Mouse (Mus musculus) lung, postnatal 0 days (tissue): ENCODE results near the gene Ankfn1.

Experiments
- CTCF ChIP-seq: IDR thresholded peaks from 2 replicates; pipeline ENCODE4 v1.5.1; 2016; ENCODE audit warnings: antibody characterized with exemption, mild to moderate bottlenecking
- EP300 ChIP-seq: IDR thresholded peaks from 2 replicates; pipeline ENCODE4 v1.6.1; 2016; ENCODE audit warnings: antibody characterized with exemption, mild to moderate bottlenecking, control low read depth

GRCm38 (mm10) chr11:89777431-89777830, at the start of gene Ankfn1:
- TF ChIP-seq CTCF (no peak), EP300 (no peak)
